Mouse (Mus musculus) neural tube, embryonic 13.5 days (tissue): ENCODE measurements at regions not wholly inside any gene's neighbourhood (a gene's known extent, or its start where the extent isn't known, plus 50 kb on each side); places are given as distances from the start of the nearest gene placed in this dataset.
"Not testable (repeated sequence)": the region's sequence is repeated elsewhere in the genome, so short reads cannot be mapped to it uniquely, and the experiment has no call there.

ENCODE experiments used
- ATAC-seq: fragments of 200-750 bp; cut with Nextera tagmentation; 2 replicates; pipeline ENCODE4 v1.8.0; 2017; ENCODE audit warnings: low read depth, mild to moderate bottlenecking, moderate TSS enrichment, moderate library complexity
- H3K27ac ChIP-seq: fragments of 300-500 bp; sonication (generic); replicated peaks from 2 replicates; pipeline ENCODE4 v1.5.1; 2015; ENCODE audit warnings: moderate library complexity, mild to moderate bottlenecking, inconsistent platforms
- H3K27me3 ChIP-seq: fragments of 300-500 bp; sonication (generic); 2 replicates; pipeline ENCODE4 v1.6.1; 2015; ENCODE audit warnings: mild to moderate bottlenecking, inconsistent platforms
- H3K36me3 ChIP-seq: fragments of 300-500 bp; sonication (generic); 2 replicates; pipeline ENCODE4 v1.6.1; 2015; ENCODE audit warnings: mild to moderate bottlenecking, inconsistent platforms
- H3K4me1 ChIP-seq: fragments of 300-500 bp; sonication (generic); replicated peaks from 2 replicates; pipeline ENCODE4 v1.6.1; 2015; ENCODE audit warnings: inconsistent platforms
- H3K4me2 ChIP-seq: fragments of 300-500 bp; sonication (generic); 2 replicates; pipeline ENCODE4 v1.6.1; 2015; ENCODE audit warnings: inconsistent platforms, mild to moderate bottlenecking, moderate library complexity
- H3K4me3 ChIP-seq: fragments of 300-500 bp; sonication (generic); 2 replicates; pipeline ENCODE4 v1.5.1; 2015; ENCODE audit warnings: mild to moderate bottlenecking, inconsistent platforms
- H3K9ac ChIP-seq: fragments of 300-500 bp; sonication (generic); 2 replicates; pipeline ENCODE4 v1.6.1; 2015; ENCODE audit warnings: moderate library complexity, mild to moderate bottlenecking, inconsistent platforms
- H3K9me3 ChIP-seq: fragments of 300-500 bp; sonication (generic); 2 replicates; pipeline ENCODE4 v1.6.1; 2016; ENCODE audit warnings: inconsistent platforms
- WGBS: fragments of 180-500 bp; shearing (Covaris S2); methylation state at CpG from one replicate; pipeline ENCODE4 v1.1.7; 2015; 5-methylcytosine and 5-hydroxymethylcytosine counted together

DNA sequence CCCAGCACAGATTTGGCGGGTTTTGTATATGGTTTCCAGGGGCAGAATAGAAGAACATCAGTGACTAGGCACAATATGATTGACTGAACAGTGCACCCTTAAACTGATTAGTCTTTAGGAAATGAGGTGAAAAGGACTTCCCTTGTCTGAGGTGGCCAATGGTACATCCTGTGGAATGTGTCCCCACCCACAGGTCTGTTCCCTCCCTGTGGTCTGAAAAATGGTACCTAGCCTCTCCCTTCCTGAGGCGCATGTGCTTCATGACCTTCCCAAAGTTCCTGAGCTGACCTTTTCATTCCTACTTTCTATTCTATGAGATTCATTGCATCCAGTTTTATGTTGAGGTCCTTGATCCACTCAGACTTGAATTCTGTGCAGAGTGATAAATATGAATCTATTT, 76.0 kb downstream of the Zfp97 start:
- 100% methylated on average over 1 of the region's 2 CpGs for WGBS
- H3K9ac ChIP-seq, H3K27ac ChIP-seq, ATAC-seq, H3K4me1 ChIP-seq, H3K27me3 ChIP-seq, H3K4me2 ChIP-seq, H3K4me3 ChIP-seq: not testable (repeated sequence)
- H3K9me3 ChIP-seq: peaks cover 49% of the 10 kb centered on the region
- peaks cover 13% of the 10 kb centered on the region for H3K36me3 ChIP-seq

DNA sequence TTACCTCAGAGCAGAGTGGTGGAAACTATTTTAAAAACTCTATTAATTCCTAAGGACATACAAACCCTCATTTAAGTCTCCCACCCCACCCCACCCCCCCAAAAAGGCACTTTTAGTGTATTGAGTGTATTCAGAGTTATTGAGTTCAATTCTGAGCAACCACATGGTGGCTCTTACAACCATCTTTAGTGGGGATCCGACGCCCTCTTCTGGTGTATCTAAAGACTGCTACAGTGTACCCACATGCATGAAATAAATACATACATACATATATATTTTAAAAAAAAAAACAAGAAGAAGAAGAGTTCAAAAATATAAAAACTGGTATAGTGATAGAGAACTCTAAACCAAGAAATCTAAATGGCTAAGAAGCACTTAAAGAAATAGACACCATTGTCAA, 107.9 kb downstream of the Zfp97 start:
- H3K4me3 ChIP-seq: no peak overlapping the region
- no peak overlapping the region for H3K4me2 ChIP-seq
- WGBS: 55% methylated on average over 2 of the region's 2 CpGs
- H3K9ac ChIP-seq: no peak overlapping the region
- H3K27ac ChIP-seq: no peak overlapping the region
- H3K4me1 ChIP-seq: no peaks in the 10 kb centered on the region
- ATAC-seq: no peak
- no peaks in the 10 kb centered on the region for H3K9me3 ChIP-seq
- no peaks in the 10 kb centered on the region for H3K36me3 ChIP-seq
- H3K27me3 ChIP-seq: no peaks in the 10 kb centered on the region

DNA sequence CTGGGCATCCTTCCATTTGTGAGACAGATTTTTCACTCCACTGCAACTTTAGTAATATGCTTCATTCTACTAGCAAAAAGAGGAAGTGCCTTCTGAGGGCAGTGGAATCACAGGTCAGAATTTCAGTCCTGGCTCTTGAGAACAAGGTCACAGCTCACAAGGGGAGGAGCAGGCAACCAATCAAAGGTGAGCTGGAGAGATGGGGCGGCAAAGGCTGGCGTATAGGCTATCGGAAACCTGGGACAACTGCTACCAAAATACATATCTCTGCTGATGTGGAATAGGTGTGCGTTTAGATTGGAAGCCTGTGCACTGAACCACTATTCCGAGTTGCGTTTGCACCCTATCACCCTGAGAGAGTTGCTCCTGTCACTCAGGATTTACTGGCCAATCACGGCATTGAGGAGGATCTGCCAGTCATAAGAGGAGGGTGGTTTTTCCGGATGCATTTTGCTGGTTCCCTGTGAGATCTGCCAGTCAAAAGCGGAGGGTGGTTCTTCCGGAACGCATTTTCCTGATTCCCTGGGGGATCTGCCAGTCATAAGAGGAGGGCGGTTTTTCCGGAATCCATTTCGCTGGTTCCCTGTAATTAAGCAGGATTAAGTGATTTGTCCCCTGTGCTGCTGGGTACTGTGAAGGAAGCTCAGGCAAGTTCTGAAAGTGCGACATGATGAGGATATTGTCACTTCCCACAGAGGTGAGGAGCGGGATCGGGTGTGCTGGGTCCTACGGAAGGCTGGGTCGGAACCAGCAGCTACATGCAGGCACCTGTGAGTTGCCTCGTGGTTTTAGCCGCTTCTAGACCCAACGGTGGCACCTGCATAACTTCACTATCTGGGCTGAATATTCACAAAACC, 113.3 kb downstream of the Zfp97 start:
- WGBS: under 1% methylated on average over 22 of the region's 22 CpGs
- not testable (repeated sequence) for H3K9me3 ChIP-seq, H3K36me3 ChIP-seq, H3K27me3 ChIP-seq, H3K4me1 ChIP-seq
- Histone ChIP-seq H3K4me3 (peak overlapping the region; percentile 49), H3K4me2 (peak overlapping the region; percentile 61), H3K9ac (peak overlapping the region; percentile 71), H3K27ac (peak overlapping the region; percentile 74)
- ATAC-seq: peak; percentile 100

DNA sequence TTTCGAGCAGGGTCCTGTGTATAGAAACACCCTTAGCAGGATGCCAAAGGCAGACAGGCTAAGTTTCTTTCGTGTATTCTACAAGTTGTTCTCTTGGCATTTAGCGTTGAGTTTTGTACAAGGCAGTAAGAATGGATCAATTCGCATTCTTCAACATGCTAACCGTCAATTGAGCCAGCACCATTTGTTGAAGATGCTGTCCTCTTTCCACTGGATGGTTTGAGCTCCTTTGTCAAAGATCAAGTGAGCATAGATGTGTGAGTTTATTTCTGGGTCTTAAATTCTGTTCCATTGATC, 113.9 kb downstream of the Zfp97 start:
- H3K4me1 ChIP-seq, H3K27me3 ChIP-seq, H3K36me3 ChIP-seq, ATAC-seq, H3K9me3 ChIP-seq: not testable (repeated sequence)
- 0% methylated on average over 5 of the region's 5 CpGs for WGBS
- Histone ChIP-seq H3K27ac (peak overlapping the region; percentile 33; the same call in 1 of the 2 replicates), H3K9ac (peak overlapping the region; percentile 71), H3K4me2 (peak overlapping the region; percentile 61), H3K4me3 (peak overlapping the region; percentile 49)
